Mouse (Mus musculus) forebrain, postnatal 0 days (tissue): ENCODE results near the gene Pced1b. TPM values are rescaled to one million over a fixed set of nuclear protein-coding genes. Genes with fewer than 3 reads are reported as not detected.

Experiments used
- ATAC-seq: fragments of 200-750 bp; cut with Nextera tagmentation; 2 replicates; pipeline ENCODE4 v1.8.0; 2017; ENCODE audit warnings: mild to moderate bottlenecking, moderate library complexity
- DNase-seq: peaks from one replicate; pipeline ENCODE4 v3.0.0-alpha.2; 2015
- H3K27ac ChIP-seq: fragments of 300-500 bp; sonication (generic); 2 replicates; pipeline ENCODE4 v1.5.1; 2014; ENCODE audit warnings: low read depth, mild to moderate bottlenecking, antibody characterized with exemption, low read length, moderate library complexity, mixed read lengths
- H3K27me3 ChIP-seq: fragments of 300-500 bp; sonication (generic); 2 replicates; pipeline ENCODE4 v1.6.1; 2014; ENCODE audit warnings: mild to moderate bottlenecking, low read length, mixed read lengths; ENCODE audit not compliant: insufficient read depth
- H3K36me3 ChIP-seq: fragments of 300-500 bp; sonication (generic); 2 replicates; pipeline ENCODE4 v1.6.1; 2014; ENCODE audit warnings: mild to moderate bottlenecking, moderate library complexity; ENCODE audit not compliant: insufficient read depth
- H3K4me1 ChIP-seq: fragments of 300-500 bp; sonication (generic); 2 replicates; pipeline ENCODE4 v1.6.1; 2014; ENCODE audit warnings: antibody characterized with exemption; ENCODE audit not compliant: insufficient read depth
- H3K4me2 ChIP-seq: fragments of 300-500 bp; sonication (generic); 2 replicates; pipeline ENCODE4 v1.6.1; 2014; ENCODE audit warnings: low read depth, mild to moderate bottlenecking, moderate library complexity
- H3K4me3 ChIP-seq: fragments of 300-500 bp; sonication (generic); 2 replicates; pipeline ENCODE4 v1.5.1; 2014; ENCODE audit warnings: low read depth, low read length, mixed read lengths
- H3K9ac ChIP-seq: fragments of 300-500 bp; sonication (generic); 2 replicates; pipeline ENCODE4 v1.6.1; 2014; ENCODE audit warnings: mild to moderate bottlenecking
- H3K9me3 ChIP-seq: fragments of 300-500 bp; sonication (generic); 2 replicates; pipeline ENCODE4 v1.6.1; 2016; ENCODE audit warnings: low read length
- CTCF ChIP-seq: sonication (generic); IDR thresholded peaks from 2 replicates; pipeline ENCODE4 v1.5.1; 2016; ENCODE audit warnings: antibody characterized with exemption, control low read depth, low read depth
- WGBS: fragments of 180-500 bp; shearing (Covaris S2); extraction: QIAGEN DNeasy Blood & Tissue Kit; methylation state at CpG from one replicate; pipeline ENCODE4 v1.1.7; 2014; 5-methylcytosine and 5-hydroxymethylcytosine counted together
- polyA plus RNA-seq: library from polyadenylated mRNA; unstranded; fragments of >200 nt; fragmentation: Nextera tagmentation; extraction: Ambion mirVana; gene quantifications from 2 replicates; pipeline ENCODE4 v1.2.1, GENCODE M21; 2015
- total RNA-seq: library from RNA; depleted of rRNA; stranded (reverse); fragments of >200 nt; gene quantifications from 2 replicates; pipeline ENCODE4 v1.2.3, GENCODE M21; 2014

Gene Pced1b
- total and polyA plus RNA-seq, 2 experiments from 2014 or later, result 4.4 to 6.9 TPM

- ATAC-seq (peak; percentile 34; the same call in 1 of the 2 replicates), DNase-seq (peak; percentile 41)
- Histone ChIP-seq H3K4me1 (no peaks in the 10 kb centered on the region), H3K4me2 (peak overlapping the region; percentile 45), H3K27ac (no peak overlapping the region), H3K36me3 (no peaks in the 10 kb centered on the region), H3K9ac (no peak overlapping the region), H3K27me3 (no peaks in the 10 kb centered on the region), H3K9me3 (0 out of 2 replicates have a peak, but pooled peaks cover 3% of the 10 kb centered on the region), H3K4me3 (peak overlapping the region; percentile 17; the same call in 1 of the 2 replicates)
- WGBS, result 8% methylated on average over 16 of the region's 17 CpGs
- TF ChIP-seq CTCF, result no peak
These were observed 91.6 kb downstream of the Pced1b start for GRCm38 (mm10) chr15:97338377-97339060.

- DNase-seq (no peak), ATAC-seq (no peak)
- H3K9ac ChIP-seq, result no peak overlapping the region
- no peaks in the 10 kb centered on the region for H3K27me3 ChIP-seq
- no peaks in the 10 kb centered on the region for H3K9me3 ChIP-seq
- H3K27ac ChIP-seq, result no peak overlapping the region
- H3K4me3 ChIP-seq, result no peak overlapping the region
- no peak overlapping the region for H3K4me2 ChIP-seq
- no peaks in the 10 kb centered on the region for H3K4me1 ChIP-seq
- no peak for TF ChIP-seq CTCF
- H3K36me3 ChIP-seq, result no peaks in the 10 kb centered on the region
- WGBS, result 95% methylated on average over 9 of the region's 9 CpGs
These were observed 95.4 kb downstream of the Pced1b start for GRCm38 (mm10) chr15:97342336-97342735.

GRCm38 (mm10) chr15:97342945-97343344 lies 96.0 kb downstream of the Pced1b start:
- Histone ChIP-seq H3K4me3 (no peak overlapping the region), H3K4me2 (no peak overlapping the region), H3K27ac (no peak overlapping the region), H3K9me3 (no peaks in the 10 kb centered on the region), H3K27me3 (no peaks in the 10 kb centered on the region), H3K9ac (no peak overlapping the region), H3K4me1 (no peaks in the 10 kb centered on the region), H3K36me3 (no peaks in the 10 kb centered on the region)
- ATAC-seq (no peak), DNase-seq (no peak)
- WGBS, result 98% methylated on average over 8 of the region's 8 CpGs
- no peak for TF ChIP-seq CTCF

GRCm38 (mm10) chr15:97343921-97344320 lies 97.0 kb downstream of the Pced1b start:
- H3K4me2 ChIP-seq, result no peak overlapping the region
- no peaks in the 10 kb centered on the region for H3K27me3 ChIP-seq
- no peaks in the 10 kb centered on the region for H3K9me3 ChIP-seq
- WGBS, result 96% methylated on average over 9 of the region's 9 CpGs
- H3K4me3 ChIP-seq, result no peak overlapping the region
- no peak overlapping the region for H3K27ac ChIP-seq
- H3K9ac ChIP-seq, result no peak overlapping the region
- H3K4me1 ChIP-seq, result no peaks in the 10 kb centered on the region
- DNase-seq (no peak), ATAC-seq (no peak)
- no peak for TF ChIP-seq CTCF
- no peaks in the 10 kb centered on the region for H3K36me3 ChIP-seq

- Histone ChIP-seq H3K4me1 (no peaks in the 10 kb centered on the region), H3K4me3 (no peak overlapping the region), H3K27ac (no peak overlapping the region), H3K9me3 (no peaks in the 10 kb centered on the region), H3K36me3 (no peaks in the 10 kb centered on the region), H3K27me3 (no peaks in the 10 kb centered on the region), H3K4me2 (no peak overlapping the region), H3K9ac (no peak overlapping the region)
- DNase-seq (no peak), ATAC-seq (no peak)
- 93% methylated on average over 9 of the region's 9 CpGs for WGBS
- TF ChIP-seq CTCF, result no peak
These were observed 98.2 kb downstream of the Pced1b start for GRCm38 (mm10) chr15:97345110-97345509.

GRCm38 (mm10) chr15:97345917-97346316 lies 99.0 kb downstream of the Pced1b start:
- no peaks in the 10 kb centered on the region for H3K9me3 ChIP-seq
- no peak overlapping the region for H3K4me3 ChIP-seq
- no peak overlapping the region for H3K4me2 ChIP-seq
- no peaks in the 10 kb centered on the region for H3K27me3 ChIP-seq
- H3K9ac ChIP-seq, result no peak overlapping the region
- no peak overlapping the region for H3K27ac ChIP-seq
- H3K4me1 ChIP-seq, result peaks cover 2% of the 10 kb centered on the region; the same call in 1 of the 2 replicates
- H3K36me3 ChIP-seq, result no peaks in the 10 kb centered on the region
- TF ChIP-seq CTCF, result no peak
- WGBS, result 77% methylated on average over 6 of the region's 6 CpGs
- DNase-seq, result no peak
- no peak for ATAC-seq

- WGBS, result 84% methylated on average over 5 of the region's 5 CpGs
- no peak for ATAC-seq
- no peak for TF ChIP-seq CTCF
These were observed 99.5 kb downstream of the Pced1b start for GRCm38 (mm10) chr15:97346413-97346812.

More at GRCm38 (mm10) chr15:97346413-97346812, 99.5 kb downstream of the Pced1b start:
- H3K27ac ChIP-seq, result no peak overlapping the region
- peaks cover 5% of the 10 kb centered on the region; the same call in 1 of the 2 replicates for H3K4me1 ChIP-seq
- H3K9ac ChIP-seq, result no peak overlapping the region
- DNase-seq, result no peak
- no peaks in the 10 kb centered on the region for H3K36me3 ChIP-seq
- H3K4me2 ChIP-seq, result no peak overlapping the region
- no peak overlapping the region for H3K4me3 ChIP-seq
- no peaks in the 10 kb centered on the region for H3K27me3 ChIP-seq
- no peaks in the 10 kb centered on the region for H3K9me3 ChIP-seq
